Mouse (Mus musculus): ENCODE measurements around the gene Myl7. TPM values are rescaled to one million over a fixed set of nuclear protein-coding genes. Genes with fewer than 3 reads are reported as not detected.

Myl7 gene
- total RNA-seq (2023), result not detected

DNA sequence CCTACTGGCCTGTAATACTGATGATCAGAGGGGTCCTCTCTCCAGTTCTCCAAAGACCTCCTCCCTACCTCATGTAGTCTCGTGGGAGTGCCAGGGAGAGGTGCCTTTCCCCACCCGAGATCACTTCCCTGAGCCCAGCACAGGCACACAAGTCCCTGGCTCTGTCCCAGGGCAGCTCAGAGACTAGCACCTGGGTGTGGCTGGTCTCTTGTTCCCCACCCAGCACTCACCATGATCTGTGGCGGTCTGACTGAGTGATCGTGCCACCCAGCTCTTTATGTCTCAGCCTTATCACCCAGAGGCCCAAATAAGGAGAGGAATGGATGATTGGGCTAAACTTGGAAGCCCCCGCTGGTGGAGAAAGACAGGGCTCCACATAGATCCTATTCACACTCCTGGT, at the start of gene Myl7:
Myl7 (minus strand) TSS at position 252 of the 400 bp plus-strand sequence.

DNA sequence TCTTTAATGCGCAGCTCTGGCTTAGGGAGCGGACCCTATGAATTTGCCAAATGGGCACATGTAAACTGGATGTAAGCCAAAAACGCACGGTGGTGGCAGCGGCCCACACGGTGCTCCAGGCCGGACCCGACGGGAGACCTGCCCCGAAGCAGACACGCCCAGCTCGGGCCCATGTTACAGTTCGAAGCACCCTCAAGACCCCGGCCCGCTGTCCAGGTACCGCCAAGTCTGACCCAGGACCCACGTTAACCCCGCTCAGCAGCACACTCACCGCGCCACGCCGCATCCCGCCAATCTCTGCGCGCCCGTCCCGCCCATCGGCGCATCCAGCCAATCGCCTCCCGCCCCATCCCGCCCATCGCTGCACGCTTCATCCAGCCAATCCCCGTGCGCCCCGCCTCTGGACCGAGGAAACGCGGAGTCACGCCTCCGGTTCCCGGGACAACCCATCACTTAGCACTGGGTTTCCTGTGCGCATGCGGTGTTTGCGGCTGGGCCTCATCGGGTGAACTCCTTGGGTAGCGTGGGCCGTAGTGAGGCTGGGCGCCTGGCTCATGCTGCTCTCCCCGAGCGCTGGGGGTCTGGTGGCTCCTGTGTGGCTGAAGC, 20.6 kb downstream of the Myl7 start, which contains the start of gene Pold2:
Pold2 (minus strand) TSS at position 372 of the 606 bp plus-strand sequence.

DNA sequence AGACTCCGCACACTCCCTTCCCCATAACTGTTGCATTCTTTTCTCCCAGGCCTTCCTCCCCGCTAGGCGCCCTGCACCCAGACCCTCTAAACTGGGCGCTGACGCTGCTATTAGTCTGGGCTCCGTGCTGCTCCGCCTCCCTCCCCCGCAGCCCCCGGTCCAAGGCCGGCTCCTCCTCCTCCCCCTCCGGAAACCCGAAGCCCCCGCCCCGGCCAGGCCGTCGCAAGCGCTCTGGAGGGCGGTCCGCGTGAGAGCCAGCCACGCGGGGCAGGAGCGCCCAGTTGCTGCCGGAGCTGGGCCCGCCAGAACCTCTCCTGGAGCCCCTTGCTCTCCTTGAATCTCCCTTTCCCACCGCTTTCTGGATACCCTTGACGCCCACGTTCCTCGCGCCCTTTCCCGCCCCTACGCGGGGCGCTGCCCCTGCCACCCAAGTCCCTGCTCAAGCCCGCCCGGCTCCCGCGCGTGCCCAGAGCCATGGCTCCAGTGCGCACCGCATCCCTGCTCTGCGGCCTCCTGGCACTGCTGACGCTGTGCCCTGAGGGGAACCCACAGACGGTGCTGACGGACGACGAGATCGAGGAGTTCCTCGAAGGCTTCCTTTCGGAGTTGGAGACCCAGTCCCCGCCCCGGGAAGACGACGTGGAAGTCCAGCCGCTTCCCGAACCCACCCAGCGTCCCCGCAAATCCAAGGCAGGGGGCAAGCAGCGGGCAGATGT, 36.7 kb downstream of the Myl7 start, which contains the start of gene Aebp1:
Aebp1 (plus strand) TSS at position 270 of the 716 bp plus-strand sequence.

Other genes starting within 250 kb of the Myl7 start
- gene Mrps24, start 183.1 kb downstream of the Myl7 start, total RNA-seq (2023), result 10 to 100 TPM; 31.1 to 41.0 TPM
- 10 to 100 TPM; 11.6 to 14.5 TPM for gene Urgcp, start 136.4 kb downstream of the Myl7 start, total RNA-seq (2023)
- gene Dbnl, start 110.3 kb downstream of the Myl7 start, total RNA-seq (2023), result 100 to 1,000 TPM; 181 to 182 TPM
- not detected for gene Pgam2, start 95.0 kb downstream of the Myl7 start, total RNA-seq (2023)
- 10 to 100 TPM; 28.8 to 35.8 TPM for gene Polm, start 60.8 kb downstream of the Myl7 start, total RNA-seq (2023)
- gene Aebp1, start 36.8 kb downstream of the Myl7 start, total RNA-seq (2023), result not detected
- 10 to 100 TPM; 26.3 to 36.8 TPM for gene Pold2, start 20.5 kb downstream of the Myl7 start, total RNA-seq (2023)
- not detected for gene Gck, start 51.3 kb upstream of the Myl7 start, total RNA-seq (2023)
- gene Ykt6, start 56.9 kb upstream of the Myl7 start, total RNA-seq (2023), result 10 to 100 TPM; 65.1 to 74.8 TPM
- under 1 TPM; 0.69 to 0.97 TPM for gene Camk2b, start 167.6 kb upstream of the Myl7 start, total RNA-seq (2023)